Mouse (Mus musculus) C2C12 (cell line): ENCODE measurements around the gene AI481877.

Experiments used
- CEBPB ChIP-seq: IDR thresholded peaks from one replicate; pipeline ENCODE4 v1.6.1; 2011; ENCODE audit warnings: low read depth, mild to moderate bottlenecking, control low read depth, moderate library complexity
- CTCF ChIP-seq: IDR thresholded peaks from one replicate; pipeline ENCODE4 v1.5.1; 2011; ENCODE audit not compliant: control insufficient read depth, insufficient read depth, insufficient read length
- FOSL1 ChIP-seq: IDR thresholded peaks from one replicate; pipeline ENCODE4 v1.8.0; 2011; ENCODE audit warnings: mild to moderate bottlenecking, low read length; ENCODE audit not compliant: poor library complexity, insufficient read depth, severe bottlenecking
- MAX ChIP-seq: IDR thresholded peaks from one replicate; pipeline ENCODE4 v1.6.1; 2011; ENCODE audit warnings: mild to moderate bottlenecking, control low read depth
- MYOD1 ChIP-seq: IDR thresholded peaks from one replicate; pipeline ENCODE4 v1.6.1; 2011; ENCODE audit warnings: low read depth; ENCODE audit not compliant: control insufficient read depth, insufficient read length
- MYOG ChIP-seq: IDR thresholded peaks from one replicate; pipeline ENCODE4 v1.6.1; 2011; ENCODE audit not compliant: control insufficient read depth, insufficient read length; ENCODE audit errors: extremely low read depth
- USF1 ChIP-seq: IDR thresholded peaks from one replicate; pipeline ENCODE4 v1.6.1; 2011; ENCODE audit warnings: low read depth, mild to moderate bottlenecking, control low read depth, moderate library complexity

- TF ChIP-seq CTCF, result no peak
- no peak for TF ChIP-seq MAX
- no peak for TF ChIP-seq USF1
- no peak for TF ChIP-seq CEBPB
- TF ChIP-seq MYOG, result no peak
- TF ChIP-seq FOSL1, result no peak
- no peak for TF ChIP-seq MYOD1
Observed at GRCm38 (mm10) chr4:59011446-59011845, 127.3 kb downstream of the AI481877 start.
